Mouse (Mus musculus) heart, adult 8-10 months (tissue): ENCODE measurements around the gene Prkcg. TPM values are rescaled to one million over a fixed set of nuclear protein-coding genes. Genes with fewer than 3 reads are reported as not detected.
"Not testable (repeated sequence)": the region's sequence is repeated elsewhere in the genome, so short reads cannot be mapped to it uniquely, and the experiment has no call there.

Experiments
- DNase-seq: peaks from one replicate; pipeline ENCODE4 v3.0.0; 2022; ENCODE audit warnings: low spot score
- total RNA-seq, 4 experiments: library from RNA; stranded (reverse); gene quantifications; 2 replicates each; pipeline ENCODE4 v1.2.4; 2022

The Prkcg gene
- total RNA-seq, 4 experiments from 2014 or later, result 0.57 to 1.8 (median 1.1) TPM

DNA sequence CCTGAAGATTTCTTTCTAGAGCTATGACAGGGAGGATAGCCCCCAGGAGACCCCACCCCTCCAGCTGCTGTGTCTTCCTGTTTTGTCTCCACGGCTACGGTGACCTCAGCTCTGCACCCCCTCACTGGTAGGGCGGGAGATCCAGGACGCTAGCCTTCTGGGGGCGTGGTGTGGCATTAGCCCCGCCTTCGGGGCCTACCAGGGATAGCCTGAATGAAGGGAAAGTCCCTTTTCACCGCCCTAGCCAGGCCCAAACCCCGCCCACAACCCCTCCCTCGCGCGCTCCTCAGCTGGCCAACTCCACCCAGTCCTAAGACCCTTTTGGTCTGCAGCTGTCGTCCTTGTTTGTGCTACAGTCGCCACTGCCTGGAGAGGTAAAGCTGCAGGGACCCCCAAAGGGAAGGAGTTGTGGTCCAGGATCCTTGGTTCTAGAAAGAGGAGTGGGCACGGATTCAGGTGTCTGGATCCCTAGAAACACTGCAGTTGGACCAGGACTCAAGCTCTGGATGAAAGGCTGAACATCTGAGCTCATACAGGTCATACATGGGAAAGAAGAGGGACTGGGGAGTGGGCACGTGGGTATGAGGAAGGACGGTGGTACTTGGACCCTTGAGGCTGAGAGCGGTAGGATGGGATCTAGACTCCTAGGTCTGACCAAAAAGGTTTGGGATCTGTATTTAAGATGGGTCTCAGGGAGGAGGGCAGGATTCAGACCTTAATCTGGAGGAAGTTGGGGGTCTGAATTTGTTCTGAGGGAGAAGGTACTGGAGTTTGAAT is 1.5 kb downstream of the Prkcg start:
- peak; percentile 99 for DNase-seq

DNA sequence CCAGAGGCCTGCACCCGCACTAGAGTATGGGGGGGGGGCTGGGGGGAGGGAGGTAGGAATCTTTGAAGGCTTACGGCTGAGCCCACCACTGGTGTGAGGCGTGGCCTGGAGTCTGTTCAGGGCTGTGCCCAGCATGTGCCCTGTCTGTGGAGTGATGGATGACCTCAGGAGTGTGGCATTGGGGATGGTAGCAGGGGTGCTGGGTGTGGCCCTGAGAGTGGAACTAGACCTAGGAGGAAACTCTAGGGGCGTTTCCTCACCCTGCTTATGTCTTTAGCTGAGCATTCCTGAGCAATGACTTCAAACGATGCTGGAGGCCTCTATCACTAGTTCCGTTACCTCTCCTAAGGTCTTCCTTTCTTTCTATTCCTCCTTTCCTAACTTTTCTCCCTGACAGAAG is 2.2 kb downstream of the Prkcg start:
- DNase-seq, result peak; percentile 66

DNA sequence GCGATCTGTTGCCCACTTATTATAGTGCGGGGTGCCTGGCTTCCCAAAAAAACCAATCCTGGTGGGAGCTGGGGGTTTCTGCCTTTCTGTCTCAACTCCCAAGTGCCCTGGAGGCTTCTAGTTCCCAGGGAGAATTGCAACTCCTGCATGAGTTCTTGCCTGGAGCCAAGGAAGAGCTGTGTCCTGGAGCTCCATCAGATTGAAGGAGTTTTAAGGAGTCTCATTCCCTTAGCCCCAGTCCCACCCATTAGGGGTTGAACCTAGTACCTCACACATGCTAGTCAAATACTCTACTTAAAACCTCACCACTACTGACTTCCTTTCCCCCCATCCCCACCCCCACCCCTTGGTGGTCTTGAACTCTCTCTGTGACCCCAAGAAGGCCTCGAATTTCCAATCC is 2.8 kb downstream of the Prkcg start:
- DNase-seq, result no peak

DNA sequence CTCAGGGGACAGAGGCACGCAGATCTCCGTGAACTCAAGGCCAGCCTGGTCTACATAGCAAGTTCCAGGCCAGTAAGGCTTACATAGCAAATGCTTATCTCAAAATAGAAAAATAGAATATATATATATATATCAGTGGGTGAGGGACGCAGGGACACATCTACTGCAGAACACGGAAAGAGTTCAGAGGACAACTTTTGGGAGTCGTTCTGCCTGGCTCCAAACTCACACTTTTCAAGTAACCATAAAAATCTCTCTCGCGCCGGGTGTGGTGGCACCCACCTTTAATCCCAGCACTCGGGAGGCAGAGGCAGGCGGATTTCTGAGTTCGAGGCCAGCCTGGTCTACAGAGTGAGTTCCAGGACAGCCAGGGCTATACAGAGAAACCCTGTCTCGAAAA is 3.3 kb downstream of the Prkcg start:
- DNase-seq, result not testable (repeated sequence)

DNA sequence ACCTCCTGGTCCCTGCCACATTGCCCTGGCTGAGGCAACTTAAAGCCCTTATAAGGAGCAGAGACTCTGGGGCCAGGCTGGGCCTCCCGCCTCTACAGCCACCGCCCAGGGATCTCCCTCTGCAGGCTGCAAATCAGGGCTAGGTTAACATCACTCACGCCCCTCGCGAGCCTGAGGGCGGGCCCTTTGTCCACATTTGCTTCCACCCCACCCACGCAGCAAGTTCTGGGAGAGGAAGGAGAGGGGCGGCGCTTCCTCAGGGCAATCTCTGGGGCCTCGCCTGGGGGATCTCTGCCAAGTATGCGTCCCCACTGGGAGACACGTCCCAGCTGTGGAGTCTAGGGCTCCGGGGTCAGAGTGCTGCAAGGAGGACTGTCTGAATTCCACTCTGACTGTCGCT is 3.8 kb downstream of the Prkcg start:
- DNase-seq, result peak; percentile 99

DNA sequence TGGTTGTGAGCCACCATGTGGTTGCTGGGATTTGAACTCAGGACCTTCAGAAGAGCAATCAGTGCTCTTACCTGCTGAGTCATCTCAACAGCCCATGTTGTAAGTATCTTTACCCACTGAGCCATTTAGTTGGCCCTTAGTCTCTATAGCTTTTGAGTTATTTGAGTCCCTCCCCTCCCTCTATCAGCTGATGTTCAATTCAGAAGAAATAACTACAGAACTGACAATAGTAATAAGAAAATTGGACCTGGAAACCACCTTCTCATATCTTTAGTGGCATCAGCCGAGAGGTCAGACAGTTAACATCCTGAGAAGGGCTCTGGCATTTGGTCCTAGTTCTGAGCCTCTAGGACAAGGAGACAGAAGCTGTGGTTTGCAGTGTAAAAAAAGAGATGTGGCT is 5.8 kb downstream of the Prkcg start:
- DNase-seq, result no peak

DNA sequence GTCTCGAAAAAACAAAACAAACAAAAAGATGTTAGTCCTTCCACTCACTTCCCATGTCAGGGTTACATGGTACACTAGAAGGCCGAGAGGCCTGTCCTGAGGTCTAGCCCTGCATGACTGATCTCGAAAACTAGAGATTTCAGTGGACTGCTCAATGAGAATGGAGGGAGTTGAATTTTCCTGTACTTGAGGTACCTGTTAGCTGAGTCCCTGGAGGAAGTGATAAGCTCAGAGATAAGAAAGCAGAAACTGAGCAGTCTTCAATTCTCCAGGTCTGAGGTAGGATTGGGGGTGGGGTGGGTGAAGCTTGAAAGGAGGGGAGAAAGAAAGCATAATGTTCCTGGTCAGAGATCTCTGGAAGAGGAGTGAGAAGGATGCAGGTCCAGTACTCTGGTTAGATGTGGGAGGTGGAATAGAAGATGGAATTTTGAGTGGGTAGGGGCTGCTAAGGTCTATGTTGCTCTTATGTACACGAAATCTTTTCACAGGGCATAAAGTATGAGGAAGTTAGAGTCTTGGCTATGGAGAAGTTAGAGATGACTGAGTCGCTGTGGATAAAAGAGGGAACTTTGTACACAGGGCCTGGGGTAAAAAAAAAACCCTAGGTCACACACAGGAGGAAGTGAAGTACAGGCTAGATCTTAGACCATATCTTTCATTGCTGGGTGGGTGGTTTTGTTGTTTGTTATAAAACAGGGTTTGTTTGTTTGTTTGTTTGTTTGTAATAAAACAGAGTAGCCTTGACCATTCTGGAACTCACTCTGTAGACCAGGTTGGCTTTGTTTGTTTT is 6.5 kb downstream of the Prkcg start:
- DNase-seq, result no peak

DNA sequence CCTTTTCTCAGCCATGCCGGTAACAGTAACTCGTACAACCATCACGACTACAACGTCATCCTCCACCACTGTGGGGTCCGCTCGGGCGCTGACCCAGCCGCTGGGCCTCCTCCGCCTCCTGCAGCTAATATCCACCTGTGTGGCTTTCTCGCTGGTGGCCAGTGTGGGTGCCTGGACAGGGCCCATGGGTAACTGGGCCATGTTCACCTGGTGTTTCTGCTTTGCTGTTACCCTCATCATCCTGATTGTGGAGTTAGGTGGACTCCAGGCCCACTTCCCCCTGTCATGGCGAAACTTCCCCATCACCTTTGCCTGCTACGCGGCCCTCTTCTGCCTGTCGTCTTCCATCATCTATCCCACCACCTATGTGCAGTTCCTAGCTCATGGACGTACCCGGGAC is 7.7 kb downstream of the Prkcg start:
- DNase-seq, result no peak

DNA sequence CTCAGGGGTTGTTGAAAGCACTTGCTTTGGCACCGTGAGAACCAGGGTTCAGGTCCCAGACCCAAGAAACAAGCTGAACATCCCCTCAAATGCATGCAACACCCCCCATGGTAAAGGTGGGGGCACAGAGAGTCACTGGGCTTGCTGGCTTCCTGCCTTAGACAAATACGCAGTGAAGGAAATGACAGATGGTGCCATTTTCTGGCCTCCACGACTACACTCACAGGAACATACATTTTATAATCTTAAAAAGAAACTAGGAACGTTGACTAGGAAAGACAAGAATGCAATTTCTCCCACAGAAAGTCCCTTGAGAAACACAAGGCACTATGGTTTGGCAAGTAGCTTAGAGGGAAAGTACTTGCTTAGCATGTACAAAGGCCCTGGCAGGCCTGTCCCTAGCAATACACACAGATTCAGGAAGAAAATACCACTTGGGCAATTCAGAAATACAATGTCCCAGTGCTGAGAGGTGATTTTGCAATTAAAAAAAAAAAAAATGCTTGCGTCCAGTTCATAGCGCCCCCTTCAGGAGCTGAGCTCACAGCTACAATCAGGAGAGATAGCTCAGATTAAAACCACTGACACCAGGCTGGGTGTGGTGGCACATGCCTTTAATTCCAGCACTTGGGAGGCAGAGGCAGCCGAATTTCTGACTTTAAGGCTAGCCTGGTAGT is 11.1 kb downstream of the Prkcg start:
- no peak for DNase-seq

DNA sequence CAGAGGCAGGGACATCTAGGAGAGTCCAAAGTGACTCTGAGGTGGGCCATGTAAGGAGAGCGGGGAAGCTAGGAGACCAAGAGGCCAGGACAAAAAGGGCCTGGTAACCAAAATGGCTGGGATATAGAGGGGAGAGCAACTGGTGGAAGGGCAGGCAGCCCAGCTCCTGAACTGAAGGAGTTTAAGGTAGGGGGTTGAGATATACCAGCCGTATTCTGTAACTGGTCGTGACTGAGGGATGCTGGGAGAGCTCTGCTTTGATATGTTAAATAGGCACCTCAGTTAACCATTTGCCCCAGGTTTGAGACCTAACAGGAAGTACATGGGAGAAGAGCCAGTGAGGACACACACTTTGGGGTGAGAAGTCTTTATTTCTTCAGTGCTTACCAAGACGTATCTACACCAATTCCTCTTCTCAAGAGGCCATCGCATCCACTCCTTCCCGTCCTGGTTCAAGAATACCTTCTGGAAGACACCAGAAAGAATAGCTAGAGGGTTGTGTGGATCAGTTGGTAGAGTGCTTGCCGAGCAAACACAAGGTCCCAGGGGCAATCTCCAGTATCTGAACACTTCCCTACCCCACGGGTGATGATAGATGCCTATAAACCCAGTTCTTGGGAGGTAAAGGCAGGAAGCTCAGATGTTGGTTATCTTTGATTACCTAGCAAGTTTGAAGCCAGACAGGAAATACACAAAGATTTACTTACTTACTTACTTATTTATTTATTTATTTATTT is 12.1 kb downstream of the Prkcg start:
- DNase-seq, result no peak

DNA sequence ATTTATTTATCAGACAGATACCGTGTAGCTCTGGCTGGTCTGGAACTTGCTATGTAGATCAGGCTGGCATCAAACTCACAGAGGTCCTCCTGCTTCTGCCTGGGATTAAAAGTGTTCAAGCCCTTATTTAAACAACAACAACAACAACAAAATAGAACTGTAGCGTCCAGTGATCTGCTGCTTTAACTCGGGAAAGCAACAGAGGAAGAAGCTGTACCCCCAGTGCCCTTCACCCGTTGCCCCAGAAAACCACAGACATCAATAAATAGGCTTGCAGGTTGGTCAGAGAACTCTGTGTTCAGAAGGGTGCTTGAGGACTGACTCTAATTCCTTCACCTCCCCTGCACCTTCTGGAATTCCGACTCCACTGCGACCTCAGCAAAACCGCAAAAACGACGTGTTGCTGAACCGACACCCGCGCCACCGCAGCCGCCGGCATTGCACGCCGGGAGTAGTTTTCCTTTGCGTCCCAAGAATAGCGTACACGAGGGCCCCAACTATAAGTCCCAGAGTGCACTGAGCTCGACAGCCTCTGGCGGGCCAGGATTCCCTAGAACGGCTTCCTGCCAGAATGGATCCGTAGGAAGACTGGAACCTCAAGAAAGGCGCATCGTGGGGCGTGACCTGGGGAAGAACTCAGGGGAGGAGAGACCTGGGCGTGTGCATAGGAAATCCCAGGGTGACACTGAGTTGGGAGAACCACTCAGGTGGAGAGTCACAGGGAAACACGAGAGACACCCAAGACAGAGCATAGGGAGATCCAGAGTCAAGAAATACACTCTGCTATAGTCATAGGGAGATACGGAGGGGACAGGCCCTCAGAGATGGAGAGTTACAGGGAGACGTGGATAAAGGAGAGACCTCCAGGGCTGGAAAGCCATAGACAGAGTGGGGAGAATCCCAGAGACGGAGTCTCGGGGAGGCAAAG is 12.9 kb downstream of the Prkcg start:
- no peak for DNase-seq

DNA sequence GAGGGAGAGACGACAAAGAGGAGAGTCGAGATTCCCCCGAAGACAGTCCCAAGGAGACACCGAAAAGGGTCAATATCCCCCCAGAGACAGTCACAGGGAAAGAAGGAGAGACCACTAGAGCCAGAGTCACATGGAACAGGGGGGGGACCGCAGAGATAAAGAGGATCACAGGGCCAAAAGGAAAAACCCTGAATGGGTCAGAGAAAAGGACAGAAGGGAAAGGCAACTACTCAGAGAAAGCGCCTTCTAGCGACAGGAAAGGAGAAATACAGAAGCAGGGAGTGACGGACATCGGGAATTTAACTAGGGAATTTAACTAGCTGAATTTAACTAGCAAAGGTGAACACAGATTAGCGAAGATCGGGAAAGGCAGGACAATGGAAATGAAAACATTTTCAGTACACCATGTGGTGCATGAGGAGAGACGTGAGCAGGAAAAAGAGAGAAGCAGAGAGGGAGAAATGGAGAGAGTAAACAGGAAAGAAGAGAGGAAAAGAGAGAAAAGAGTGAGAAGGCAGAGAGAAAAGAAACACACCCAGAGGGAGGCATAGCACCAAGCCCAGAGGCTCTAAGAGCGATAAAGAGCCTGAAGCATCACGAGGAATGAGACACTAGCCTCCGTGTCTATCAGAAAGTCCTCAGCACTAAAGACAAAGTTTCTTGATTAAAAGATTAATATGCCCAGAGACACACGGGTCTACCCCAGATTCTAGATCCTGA is 13.7 kb downstream of the Prkcg start:
- peak; percentile 48 for DNase-seq

DNA sequence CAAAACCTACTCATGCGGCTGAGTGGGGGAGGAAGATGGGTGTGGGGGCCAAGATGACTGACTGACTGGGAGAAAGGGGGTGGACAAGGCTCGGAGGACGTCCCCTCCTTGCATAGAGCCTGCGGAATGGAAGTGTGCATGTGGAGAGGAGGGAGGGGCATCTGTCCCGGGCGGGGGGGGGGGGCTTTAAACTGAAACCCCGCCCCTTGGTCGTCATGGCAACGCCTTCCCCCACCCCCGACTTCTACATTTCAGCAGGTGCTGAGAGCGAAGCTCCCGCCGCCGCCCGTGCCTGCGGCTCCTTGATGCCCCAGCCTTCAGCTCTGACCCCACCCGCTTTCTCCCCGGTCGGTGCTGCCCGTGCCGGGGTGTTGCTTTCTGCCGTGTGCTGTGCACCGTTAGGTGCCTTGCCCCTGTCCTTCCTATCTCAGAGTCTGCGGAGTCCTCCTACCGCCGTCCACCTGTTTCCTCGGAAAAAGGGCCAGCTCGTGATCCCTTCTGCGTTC is 14.3 kb downstream of the Prkcg start:
- no peak for DNase-seq

DNA sequence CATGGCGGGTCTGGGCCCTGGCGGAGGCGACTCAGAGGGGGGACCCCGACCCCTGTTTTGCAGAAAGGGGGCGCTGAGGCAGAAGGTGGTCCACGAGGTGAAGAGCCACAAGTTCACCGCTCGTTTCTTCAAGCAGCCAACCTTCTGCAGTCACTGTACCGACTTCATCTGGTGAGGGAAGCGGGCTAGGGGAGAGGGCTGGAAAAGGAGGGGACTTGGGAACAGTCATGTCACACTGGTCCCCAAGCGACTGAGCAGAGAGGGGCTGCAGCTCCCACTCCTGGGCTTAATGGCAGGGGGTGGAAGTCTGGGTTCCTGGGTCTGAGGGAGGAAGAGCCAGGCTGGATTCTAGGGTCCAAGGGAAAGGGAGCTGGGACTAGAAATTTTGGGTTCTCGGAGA is 14.8 kb downstream of the Prkcg start:
- DNase-seq, result no peak

DNA sequence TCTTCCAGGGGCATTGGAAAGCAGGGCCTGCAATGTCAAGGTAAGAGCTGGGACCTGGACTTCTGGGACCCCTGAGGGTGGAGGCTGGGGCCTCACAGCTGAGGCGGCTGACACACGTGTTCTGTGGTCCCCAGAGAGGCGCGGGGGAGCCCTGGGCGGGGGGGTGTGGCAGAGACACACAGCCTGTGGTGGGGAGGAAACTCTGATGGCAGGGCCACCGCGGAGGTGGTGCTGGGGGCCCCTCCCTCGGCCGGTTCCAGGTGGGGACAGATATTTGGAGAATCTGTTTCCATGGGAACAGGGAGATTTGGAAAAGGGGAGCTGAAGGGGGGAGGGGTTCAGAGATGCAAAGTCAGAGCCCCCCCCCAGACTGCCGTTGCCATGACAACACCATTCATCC is 15.3 kb downstream of the Prkcg start:
- DNase-seq, result no peak

DNA sequence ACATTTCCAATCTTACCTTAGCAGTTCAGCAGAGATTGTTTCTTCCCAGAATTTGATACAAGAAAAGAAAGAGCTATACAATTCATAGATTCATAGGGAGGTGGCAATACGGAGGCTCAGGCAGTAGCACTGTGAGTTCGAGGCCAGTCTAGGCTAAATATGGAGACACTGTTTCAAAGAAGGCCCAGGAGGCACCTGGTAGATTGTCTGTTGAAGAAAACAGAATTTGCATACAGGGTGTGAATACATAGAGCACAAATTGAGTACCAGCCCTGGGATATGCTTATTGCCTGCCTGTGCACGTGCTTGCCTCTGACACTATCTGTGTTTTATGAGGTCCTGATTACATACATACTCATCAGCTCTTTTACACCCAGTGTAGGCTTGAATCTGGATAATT is 17.4 kb downstream of the Prkcg start:
- DNase-seq, result no peak

DNA sequence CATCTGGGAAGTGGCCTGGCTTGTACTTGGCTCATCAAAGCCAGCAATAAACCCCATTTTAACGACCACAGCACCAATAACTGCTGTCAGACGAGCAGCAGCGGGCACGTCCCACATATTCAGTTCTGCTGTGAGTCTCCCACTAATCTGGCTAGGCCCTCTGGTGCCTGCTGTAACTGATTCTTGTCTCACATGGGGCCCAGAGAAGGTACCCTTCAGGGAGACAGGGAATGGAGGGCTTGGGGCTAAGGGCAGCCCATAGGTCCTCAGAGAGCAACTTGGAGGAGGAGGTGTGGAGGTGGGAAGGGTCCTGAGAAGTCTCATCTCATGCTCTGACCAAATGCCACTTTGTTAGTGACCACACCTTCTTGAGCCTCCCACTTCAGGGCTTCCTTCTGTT is 19.7 kb downstream of the Prkcg start:
- DNase-seq, result no peak

DNA sequence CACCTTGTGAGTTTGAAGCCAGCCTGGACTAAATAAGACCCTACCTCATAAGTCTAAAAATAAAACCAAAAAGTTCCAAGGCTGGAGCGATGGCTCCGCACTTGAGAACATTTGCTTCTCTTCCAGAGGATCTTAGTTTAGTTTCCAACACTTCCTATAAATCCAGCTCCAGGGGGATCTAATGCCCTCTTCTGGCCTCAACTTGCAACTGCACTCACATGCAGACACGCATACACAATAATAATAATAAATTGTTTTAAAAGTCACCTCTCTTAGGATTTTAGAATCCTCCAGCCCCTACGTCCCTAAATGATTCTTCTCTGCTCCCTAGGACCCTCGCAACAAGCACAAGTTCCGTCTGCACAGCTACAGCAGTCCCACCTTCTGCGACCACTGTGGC is 21.3 kb downstream of the Prkcg start:
- DNase-seq, result no peak

DNA sequence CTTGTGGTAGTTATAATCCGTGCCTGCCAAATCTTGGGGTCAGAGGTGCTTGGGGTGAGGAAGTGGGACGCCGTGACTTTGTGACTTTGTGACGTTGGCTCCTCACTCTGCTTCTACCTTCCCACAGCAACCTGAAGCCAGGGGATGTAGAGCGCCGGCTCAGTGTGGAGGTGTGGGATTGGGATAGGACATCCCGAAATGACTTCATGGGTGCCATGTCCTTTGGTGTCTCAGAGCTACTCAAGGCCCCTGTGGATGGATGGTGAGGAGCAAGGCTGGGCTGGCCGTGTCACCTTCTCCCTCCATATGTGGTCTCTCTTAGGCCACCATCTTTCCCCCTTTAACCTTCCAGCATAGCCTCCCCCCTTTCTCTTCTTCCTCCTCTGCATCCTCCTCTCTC is 24.6 kb downstream of the Prkcg start:
- no peak for DNase-seq

DNA sequence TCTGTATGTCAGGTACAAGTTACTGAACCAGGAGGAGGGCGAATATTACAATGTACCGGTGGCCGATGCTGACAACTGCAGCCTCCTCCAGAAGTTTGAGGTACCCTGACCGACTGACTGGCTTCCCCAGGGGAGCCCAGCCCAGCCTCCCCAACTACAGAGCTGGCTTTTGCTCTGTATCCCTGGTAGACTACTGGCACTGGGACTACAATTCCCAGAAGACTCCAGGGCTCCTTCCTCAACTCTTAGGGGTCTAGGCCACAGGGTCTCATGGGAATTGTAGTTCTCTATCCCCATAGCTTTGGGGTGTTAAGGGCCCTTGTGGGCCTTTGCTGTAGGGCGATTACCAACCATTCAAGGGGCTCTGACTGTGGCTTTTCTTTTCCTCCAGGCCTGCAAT is 25.1 kb downstream of the Prkcg start:
- no peak for DNase-seq
